Mouse (Mus musculus) kidney, postnatal 4 days (tissue): ENCODE results near the gene Tmem98.

Experiments
- DNase-seq, 2 experiments: peaks; one replicate each; pipeline ENCODE4 v3.0.0; 2021; ENCODE audit warnings: mixed read lengths in 2 of 2

Tmem98 gene

DNA sequence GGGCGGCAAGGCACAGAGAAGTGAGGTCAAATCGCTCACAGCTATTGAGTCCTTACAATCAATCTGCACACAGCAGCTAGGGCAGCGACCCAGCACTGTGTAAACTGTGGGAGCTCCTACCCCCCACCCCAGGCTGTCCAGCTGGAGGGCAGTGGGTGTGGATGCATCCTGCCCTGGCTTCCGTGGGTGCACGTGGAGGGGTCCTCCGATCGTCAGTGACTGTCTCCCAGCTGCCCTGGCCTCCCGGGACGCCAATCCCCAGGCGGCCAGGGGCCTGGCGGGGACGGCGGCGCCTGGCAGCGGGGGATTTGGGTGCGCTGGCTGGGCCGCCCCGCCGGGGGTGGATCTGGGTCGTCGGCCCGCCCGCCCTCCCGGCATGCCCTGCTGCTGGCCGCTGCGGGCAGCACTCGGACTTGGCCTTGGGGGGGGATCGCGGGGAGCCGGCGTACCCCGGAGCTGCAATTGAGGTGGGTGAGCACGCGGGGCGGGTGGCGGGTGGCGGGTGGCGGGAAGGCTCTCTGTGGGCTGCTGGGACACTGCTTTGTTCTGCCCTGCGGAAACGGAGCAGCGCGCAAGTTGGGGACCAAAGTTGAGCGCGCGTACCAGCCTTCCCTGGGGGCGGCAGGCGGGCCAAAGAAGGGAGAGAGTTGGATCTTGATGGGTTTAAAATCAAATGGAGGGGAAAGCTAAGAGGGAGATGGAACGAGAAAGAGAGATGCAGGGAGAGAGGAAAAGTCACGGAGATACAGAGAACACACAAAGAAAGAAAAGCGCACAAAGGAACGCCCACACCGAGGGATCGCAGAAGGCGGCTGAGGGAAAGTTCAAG is at the start of gene Tmem98:
Gene Tmem98 (plus strand): TSS at position 183 of the 829 bp plus-strand sequence.
- peak; percentile 71 to 81 for DNase-seq

DNA sequence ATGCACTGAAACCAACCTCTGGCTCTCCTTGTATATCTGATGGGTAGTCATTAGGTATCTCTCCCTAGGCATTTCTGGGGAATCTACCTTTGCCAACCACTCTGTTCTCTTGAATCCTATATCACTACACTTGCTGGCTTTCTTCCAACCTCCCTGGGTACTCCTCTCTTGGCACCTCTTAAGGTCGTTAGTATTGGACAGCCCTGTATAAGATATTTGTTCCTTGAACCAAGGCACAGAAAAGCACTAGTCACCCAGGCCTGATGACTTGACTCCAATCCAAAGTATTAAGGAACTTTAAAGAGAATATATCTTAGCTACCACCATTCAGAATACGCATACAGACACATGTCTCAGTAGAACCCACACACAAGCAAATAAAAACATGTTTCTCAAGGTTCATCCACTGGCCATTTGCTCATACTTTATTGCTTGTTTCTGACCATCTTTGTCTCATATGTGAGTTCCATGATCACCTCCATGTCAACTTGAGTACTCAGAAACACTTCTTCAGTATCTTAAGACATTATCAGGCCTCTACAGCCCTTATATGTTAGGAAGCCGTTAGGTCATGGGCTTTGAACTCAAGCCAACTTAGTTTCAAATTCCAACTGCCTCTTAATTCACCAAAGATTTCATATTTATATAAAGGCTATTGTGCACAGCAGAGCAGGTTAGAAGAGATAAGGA is 48.5 kb upstream of the Tmem98 start:
- DNase-seq = no peak

DNA sequence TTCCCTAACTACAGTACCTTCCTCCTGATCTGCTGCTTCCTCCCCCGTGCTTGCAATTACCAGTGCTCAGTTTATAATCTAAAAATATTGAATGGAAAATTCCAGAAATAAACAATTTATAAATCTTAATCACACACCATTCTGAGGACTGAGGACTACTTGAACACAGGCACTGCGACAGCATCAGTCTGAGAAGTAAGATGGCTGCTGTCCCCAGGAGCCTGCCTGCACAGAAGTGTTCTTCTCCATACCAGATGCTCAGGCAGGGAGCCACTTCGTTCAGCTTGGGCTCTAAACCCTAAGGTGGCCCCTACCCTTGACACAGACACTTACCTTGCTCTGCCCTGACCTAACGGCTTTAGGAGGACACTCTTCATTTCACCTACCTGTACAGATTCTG is 47.9 kb upstream of the Tmem98 start:
- DNase-seq = no peak

DNA sequence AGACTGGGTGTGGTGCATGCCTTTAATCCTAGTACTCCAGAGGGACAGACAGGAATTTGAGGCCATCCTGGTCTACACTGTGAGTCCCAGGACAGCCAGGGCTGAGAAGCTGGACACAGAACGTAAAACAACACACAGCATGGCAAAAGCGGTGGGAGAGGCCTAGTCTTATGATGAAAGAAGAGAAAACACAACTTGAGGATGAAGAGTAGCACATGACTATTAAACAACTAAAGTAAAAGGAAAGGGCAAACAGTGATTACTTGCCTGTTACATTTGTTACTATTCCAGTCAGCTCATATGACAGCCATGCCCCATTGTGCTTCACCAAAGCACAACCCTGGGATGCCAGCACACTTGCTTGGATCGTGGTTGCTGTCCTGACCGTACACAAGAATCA is 43.9 kb upstream of the Tmem98 start:
- DNase-seq = no peak

DNA sequence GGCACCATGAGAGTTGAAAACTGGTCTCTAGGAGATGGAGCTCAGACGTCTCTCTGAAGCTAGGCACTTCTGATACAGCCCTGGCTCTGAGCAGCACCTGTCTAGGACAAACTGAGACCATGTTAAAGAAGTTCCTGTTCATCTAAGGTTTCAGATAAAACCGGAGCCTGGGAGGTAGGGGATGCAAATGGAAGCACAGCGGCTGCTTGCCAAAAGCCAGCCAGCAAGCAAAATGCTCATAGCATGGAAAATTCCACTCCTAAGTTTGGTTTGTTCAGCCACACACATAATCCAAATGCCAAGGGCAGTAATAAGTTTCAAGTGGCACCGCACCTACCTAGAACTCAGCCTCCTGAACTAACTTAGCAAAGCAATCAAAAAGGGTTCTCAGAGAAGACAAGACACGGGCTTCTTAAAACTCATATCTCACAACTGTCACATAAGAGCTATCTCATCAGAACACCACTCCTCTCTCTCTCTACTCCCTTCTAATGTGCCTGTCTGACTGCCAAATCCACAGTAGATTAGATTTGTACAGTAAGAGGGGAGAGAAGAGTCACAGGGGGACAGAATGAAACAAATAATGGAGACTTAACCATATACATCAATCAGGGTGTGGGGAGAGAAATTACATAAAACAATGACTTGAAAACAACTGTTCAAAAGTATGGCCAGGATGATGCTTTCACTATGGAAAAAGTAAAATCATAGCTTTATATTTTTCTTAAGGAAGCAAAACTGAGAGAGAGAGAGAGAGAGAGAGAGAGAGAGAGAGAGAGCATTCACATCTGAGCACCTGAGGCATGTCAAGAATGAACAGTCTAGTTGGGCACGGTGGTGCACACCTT is 43.3 kb upstream of the Tmem98 start:
- peak in 1 of 2 experiments; percentile 19 for DNase-seq

DNA sequence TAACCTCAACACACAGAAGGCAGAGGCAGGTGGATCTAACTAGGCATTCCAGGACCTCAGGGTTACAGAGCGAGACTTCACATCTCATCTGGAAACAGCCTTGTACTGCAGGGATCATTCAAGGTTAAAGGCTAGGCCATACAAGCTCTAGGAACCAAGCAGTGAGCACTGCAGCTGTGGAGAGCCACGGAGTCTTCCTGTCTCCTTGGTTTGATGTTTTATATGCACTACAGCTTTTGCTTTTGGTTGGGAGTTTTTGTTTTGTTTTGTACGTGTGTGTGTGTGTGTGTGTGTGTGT is 42.7 kb upstream of the Tmem98 start:
- no peak for DNase-seq

DNA sequence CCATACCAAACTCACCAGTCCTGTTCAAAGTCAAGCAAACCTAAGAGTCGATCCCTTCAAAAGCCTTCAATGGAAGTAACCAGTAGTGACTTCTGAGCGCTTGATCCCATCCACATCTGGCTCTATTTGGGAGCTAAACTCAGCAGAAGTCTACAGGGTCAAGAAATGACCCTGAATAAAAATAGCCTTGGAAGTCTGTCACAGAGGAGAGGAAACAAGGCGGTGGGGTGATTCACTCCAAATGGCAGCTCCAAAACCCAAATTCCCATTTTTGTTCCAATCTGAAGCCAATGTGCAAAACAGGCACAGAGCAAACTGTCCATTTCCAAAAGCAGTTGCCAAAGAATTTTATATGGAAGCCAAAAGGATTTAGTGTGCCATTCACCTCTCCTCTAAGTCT is 38.8 kb upstream of the Tmem98 start:
- DNase-seq = no peak

DNA sequence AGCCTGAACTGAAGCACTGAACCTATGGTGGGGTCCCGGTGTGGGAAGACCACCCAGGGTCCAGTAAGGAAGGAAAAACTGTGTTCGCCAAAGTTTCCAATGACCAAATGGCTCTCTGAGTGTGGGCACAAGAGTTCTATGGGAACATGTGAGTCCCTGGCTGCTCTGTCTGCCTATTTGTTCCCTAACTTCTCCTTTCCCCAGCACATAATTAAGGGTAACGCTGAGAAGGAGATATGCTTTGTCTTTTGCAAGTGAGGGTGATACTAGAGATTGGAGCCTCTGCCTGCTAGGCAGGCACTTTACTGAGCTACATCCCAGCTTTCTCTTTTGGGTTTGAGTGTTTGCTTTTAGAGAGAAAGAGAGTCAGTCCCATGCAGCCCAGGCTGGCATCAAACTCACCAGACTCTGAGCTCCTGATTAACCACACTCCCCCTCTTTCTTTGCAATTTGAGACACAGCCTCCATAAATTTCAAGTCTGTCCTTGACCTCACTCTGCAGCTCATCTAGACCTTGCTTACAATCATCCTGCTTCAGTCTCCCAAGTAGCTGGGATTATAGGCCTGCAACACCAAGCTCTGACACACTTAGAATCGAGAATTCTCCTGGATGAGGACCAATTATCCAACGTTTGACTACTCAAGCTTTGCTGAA is 38.3 kb upstream of the Tmem98 start:
- DNase-seq = no peak

DNA sequence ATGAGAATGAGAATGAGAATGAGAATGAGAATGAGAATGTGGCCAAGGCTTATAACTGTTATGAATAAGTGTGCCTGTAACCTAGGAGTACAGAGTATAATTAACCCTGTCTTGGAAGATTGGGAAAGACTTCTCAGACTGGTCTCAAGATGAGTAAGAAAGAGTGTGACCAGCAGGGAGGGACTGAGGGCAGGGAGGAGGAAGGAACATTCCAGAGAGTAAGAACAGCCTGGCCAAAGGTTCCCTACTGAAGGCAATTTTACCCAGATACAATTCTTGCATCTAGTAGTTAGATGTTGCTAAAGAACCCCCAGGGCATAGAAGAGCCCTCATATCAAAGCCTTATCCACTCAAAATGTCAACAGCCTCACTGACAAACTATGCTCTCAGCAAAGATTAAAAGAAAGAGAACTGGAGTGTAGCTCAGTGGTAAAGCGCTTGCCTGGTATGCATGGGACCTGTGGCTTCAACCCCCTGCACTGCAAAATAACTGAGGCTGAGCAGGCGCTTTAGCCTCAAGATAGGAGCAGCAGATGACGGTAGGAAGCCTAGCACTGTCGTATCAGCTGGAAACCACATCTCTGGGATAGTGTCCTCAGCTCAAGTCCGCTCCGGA is 37.3 kb upstream of the Tmem98 start:
- DNase-seq = no peak

DNA sequence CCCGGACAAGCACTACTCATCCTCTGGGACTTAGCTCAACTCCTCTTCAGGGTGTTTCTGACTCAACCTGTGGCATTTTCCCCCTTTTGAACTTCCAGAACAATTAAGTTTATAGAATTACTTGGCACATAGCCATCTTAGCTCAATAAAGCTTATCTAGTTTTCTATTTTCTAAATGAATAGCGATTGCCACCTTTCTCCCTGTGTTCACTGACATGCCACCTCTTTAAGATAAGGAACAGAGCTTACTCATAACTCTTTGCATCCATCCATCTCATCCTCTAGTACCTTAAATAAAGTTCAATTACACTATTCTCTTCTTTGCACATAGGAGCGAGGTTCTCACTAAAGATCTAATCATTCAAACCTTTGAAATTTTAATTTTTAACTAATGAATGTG is 34.4 kb upstream of the Tmem98 start:
- no peak for DNase-seq

DNA sequence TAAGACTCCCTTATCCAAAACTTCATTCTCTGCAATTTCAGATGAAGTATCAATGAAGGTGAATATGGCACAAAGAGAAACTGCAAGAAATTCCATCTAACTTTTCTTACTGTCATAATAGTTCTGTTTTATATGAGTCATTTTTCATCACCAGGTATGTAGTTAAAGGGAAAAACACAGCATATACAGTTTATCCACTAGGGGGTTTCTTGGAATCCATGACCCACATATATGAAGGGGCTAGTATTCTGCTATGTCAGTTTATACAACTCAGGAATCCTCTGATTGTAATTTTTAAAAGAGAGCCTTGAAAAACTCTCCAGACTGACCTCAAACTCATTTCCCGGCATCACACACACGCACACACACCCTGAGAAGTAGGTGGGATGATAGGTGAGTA is 32.3 kb upstream of the Tmem98 start:
- no peak for DNase-seq

DNA sequence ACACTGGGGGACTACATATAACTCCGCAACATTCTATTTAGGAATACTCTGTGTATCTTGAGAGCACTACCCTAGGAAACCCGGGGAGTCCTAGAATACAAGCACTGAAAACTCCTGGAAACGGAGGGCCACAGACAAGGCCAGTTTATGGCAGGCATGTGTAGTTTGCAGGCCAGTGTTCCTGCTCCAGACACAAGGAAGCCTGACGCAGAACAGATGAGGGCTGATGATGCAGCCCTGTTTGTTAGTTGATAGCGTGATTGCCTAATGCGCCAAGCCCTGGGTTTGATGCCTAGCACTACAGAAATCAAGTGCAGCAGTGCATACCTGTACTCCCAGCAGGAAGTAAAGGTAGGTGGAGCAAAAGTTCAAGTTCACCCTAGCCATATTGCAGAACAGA is 31.8 kb upstream of the Tmem98 start:
- no peak for DNase-seq

DNA sequence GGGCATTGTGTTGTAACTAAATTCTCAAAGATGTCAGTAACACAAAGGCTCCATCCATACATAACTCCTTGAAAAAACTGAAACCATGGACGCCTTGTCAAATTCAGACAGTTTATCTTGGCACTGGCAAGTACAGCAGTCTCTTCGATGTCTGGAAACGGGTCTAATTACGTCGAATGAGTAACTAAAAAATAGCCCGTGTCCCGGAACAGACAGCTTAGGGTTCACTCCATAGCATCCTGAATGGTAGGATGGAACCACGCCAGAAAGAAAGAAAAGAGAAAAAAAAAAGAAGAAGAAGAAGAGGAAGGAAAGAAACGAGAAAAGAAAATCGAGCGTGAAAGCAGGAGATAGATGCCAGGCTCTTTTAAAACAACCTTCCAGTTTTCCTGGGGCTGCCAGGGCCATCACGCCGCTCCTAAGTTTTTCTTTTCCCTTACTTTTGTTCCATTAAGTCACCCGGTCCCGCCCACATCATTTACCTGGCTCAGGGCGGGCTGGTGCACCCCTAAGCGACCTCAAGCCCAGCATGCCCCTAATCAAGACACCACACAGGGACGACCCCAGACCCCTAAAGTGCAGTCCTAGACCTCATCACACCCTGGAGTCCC is 31.0 kb upstream of the Tmem98 start:
- no peak for DNase-seq

DNA sequence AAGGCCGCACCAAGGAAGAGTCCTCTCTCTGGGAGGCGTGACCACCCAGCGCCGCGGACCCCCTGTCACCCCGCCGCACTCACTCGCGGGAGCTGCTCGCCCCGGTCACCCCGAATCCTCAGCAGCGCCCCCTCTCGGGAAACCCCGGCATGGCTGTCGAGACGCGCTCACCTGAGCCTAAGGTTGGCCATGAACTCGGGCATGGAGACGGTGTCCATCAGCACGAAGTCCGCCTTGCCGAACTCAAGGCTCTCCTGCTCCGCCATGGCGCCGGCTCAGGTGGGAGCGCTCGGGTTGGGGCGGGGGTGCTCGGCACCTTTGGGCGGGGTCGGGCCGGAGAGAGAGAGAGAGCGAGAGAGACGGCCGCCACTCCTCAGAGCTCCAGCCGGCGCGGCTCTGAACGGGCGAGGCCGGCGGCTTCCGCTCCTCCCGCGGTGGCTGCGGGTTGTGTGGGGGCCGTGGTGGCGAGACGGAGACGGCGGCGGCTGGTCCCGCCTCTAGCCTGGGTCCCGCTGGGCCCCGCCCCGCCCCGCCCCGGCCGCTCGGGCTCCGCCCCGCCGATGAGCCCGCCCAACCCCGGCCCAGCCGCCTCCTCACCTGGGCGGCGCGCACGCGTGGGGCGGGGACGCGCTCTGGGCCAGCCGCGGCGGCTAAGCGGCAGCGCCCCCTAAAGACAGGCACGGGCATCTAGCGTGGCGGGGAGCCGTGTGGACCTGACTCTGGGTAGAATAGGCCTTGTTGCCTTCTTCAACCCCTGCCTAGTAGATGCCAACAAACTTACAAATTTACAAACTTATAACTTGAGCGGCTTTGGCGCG is 30.2 kb upstream of the Tmem98 start, which contains the start of gene Myo1d:
Gene Myo1d (minus strand): TSS at position 499 of the 818 bp plus-strand sequence.
- peak; percentile 91 to 95 for DNase-seq

DNA sequence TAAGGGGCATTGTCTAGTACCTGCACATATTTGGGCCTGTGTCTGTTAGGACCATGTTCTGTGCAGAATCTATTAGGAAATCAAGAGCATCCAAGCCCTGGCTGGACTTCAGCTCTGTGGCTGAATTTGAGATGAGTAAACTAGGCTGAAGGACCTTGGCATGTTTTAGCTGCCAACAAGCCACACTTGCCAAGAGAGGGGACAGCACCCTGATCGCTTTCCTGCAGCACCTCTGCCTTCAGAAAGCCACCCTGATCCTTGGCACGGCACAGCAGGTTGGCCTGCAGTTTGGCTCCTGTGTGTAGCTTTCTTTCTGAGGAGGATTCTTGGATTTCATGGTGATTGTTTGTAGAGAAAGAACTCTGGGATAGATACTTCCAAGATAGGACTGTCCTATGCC is 28.4 kb upstream of the Tmem98 start:
- no peak for DNase-seq

DNA sequence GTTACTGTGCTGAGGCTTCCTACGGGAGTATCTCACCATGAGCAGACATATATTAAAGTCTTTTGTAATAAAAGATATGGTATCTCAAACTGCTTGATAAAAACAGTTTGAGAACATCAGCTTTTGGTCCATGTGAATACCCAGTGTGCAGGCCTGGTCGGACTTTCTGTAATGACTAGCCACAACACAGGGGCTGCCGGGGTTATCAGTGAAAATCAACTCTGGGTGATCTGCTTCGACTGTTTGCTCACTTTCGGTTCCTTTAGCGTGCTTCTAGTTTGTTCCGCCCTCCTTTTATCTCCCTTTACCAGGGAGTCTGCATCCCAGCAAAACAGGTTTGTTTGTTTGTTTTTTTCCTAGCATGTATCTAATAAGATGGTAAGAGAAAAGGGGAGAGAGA is 26.5 kb upstream of the Tmem98 start:
- DNase-seq = no peak

DNA sequence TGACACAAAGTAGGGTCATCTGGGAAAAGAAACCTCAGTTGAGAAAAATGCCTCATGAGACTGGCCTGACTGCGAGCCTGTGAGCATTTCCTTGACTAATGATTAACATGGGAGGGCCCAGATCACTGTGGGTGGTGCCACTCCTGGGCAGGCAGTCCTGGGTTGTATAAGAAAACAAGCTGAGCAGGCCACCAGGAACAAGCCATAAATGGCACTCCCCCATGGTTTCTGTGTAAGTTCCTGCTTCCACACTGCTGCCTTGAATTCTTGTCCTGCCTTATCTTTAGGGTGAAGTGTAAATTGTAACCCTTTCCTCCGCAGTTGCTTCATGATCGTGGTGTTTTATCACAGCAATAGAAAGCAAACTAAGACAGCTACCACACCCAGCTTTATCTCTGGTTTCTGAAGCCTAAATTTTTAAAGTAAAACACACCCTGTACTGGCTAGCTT is 25.7 kb upstream of the Tmem98 start:
- peak; percentile 63 to 79 for DNase-seq

DNA sequence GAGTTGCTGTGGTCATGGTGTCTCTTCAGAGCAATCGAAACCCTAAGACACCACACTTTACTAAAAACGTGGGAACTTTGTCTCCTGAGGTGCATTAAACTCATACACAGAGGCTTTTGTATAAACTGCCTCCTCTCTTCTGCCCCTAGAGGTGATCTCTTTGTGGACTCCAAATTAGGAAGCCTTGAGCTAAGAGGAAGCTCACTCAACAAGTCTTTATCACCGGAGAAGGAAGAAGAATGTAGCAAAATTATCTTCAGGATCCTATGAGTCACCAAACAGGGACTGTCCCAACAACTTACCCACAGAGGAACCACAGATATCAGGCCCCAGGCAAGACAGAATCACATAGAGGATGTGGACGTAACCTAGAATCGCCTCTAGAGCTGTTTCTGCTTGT is 24.3 kb upstream of the Tmem98 start:
- DNase-seq = no peak

DNA sequence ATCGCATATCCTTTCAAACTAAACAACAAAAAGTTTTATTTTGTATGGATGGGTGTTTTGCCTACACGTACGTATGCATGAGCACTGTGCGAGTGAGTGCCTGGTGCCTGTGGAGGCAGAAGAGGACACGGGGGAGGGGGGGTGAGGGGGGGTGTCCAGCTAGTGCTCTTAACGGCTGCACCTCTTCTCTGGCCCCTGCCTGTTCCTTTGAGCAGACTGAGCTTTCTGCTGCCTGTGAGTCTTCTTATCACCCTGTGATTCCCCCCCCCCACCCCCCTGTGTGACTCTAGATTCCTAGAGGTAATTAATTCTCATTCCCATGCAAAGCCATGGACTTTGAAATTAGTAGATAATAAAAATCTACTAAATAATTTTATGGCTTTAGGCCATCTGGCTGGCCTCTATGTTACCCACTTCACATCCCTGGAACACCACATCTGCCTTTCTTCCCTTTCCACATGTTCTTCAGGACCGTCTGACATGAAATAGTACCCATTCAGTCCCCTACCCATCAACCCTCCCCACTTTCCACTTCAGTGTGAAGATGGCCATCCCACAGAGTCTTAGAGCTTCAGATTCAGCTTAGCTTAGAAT is 20.2 kb upstream of the Tmem98 start:
- DNase-seq = no peak

DNA sequence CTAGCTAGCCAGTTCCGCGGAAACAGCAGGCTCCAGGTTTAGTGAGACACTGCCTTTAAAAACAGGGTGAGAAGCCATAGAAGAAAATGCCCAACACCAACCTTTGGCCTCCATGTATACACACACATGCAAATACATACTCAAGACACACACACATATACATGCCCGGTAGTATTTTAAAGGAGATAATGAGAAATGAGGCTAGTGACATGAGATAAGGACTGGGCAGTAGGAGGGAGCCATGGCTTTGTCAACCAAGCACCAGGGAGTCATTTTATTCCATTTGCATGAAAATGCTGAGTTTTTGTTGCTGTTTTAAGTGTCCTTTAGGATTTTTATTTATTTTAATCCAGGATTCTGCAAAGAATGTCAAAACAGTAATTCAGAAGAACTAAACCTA is 19.6 kb upstream of the Tmem98 start:
- no peak for DNase-seq
